Mouse (Mus musculus) neural tube, embryonic 14.5 days (tissue): ENCODE results near the gene Gsg1. TPM values are rescaled to one million over a fixed set of nuclear protein-coding genes. Genes with fewer than 3 reads are reported as not detected.

Experiments
- ATAC-seq: fragments of 200-750 bp; cut with Nextera tagmentation; 2 replicates; pipeline ENCODE4 v1.8.0; 2017; ENCODE audit warnings: low read depth, mild to moderate bottlenecking, moderate TSS enrichment, moderate library complexity
- H3K27ac ChIP-seq: fragments of 300-500 bp; sonication (generic); 2 replicates; pipeline ENCODE4 v1.5.1; 2014; ENCODE audit warnings: low read depth, mild to moderate bottlenecking, control low read depth, low read length, moderate library complexity, mixed read lengths
- H3K27me3 ChIP-seq: fragments of 300-500 bp; sonication (generic); 2 replicates; pipeline ENCODE4 v1.6.1; 2014; ENCODE audit warnings: low read length; ENCODE audit not compliant: control insufficient read depth, insufficient read depth
- H3K36me3 ChIP-seq: fragments of 300-500 bp; sonication (generic); 2 replicates; pipeline ENCODE4 v1.6.1; 2014; ENCODE audit warnings: low read length, mixed read lengths; ENCODE audit not compliant: control insufficient read depth, insufficient read depth
- H3K4me1 ChIP-seq: fragments of 300-500 bp; sonication (generic); 2 replicates; pipeline ENCODE4 v1.6.1; 2014; ENCODE audit warnings: low read length; ENCODE audit not compliant: control insufficient read depth, insufficient read depth
- H3K4me2 ChIP-seq: fragments of 300-500 bp; sonication (generic); 2 replicates; pipeline ENCODE4 v1.6.1; 2014; ENCODE audit warnings: mild to moderate bottlenecking, low read depth, low read length, control low read depth
- H3K4me3 ChIP-seq: fragments of 300-500 bp; sonication (generic); 2 replicates; pipeline ENCODE4 v1.5.1; 2014; ENCODE audit warnings: low read depth, low read length, control low read depth, mixed read lengths
- H3K9ac ChIP-seq: fragments of 300-500 bp; sonication (generic); replicated peaks from 2 replicates; pipeline ENCODE4 v1.6.1; 2014; ENCODE audit warnings: low read depth, mild to moderate bottlenecking, control low read depth, low read length, mixed read lengths
- H3K9me3 ChIP-seq: fragments of 300-500 bp; sonication (generic); 2 replicates; pipeline ENCODE4 v1.6.1; 2016; ENCODE audit warnings: low read length; ENCODE audit not compliant: control insufficient read depth
- WGBS: fragments of 180-500 bp; shearing (Covaris S2); extraction: QIAGEN DNeasy Blood & Tissue Kit; methylation state at CpG from one replicate; pipeline ENCODE4 v1.1.7; 2014; 5-methylcytosine and 5-hydroxymethylcytosine counted together
- polyA plus RNA-seq: library from polyadenylated mRNA; unstranded; fragments of >200 nt; fragmentation: Nextera tagmentation; extraction: Ambion mirVana; gene quantifications from 2 replicates; pipeline ENCODE4 v1.2.1, GENCODE M21; 2014

The Gsg1 gene
- polyA plus RNA-seq, 1 experiment from 2014 or later, result 0.27 TPM

DNA sequence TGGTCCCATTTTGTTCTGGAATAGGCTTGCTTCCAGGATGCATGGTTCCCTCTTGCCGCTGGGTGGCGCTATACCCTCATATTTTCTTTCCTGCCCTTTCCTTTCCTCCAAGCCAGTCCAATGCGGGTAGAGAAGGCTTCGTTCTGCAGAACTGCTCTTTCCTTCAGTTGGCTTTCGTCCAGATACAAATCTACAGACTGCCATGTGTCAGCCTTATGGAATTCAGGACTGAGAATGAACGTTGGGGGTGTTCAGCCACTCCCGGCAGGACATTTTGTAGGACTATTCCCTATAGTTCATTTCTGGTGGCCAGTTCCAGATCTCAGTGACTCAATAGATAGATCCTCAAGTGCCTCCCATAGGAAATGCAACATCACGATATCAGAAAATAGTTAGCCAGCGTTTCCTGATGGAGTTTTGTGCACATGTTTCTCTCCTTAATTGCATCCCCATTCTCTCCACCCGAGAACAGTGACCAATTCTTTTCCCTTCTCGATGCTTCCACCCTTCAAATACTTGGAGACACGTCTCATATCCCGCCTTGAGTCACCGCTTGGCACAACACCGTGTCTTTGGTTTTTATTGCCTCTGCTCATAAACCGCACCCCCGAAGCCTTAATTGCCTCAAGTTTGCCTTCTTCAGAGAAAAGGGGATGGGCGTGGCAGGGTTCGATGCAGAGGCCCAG, 4.2 kb downstream of the Gsg1 start:
- H3K27me3 ChIP-seq, result no peaks in the 10 kb centered on the region
- H3K4me1 ChIP-seq, result peaks cover 20% of the 10 kb centered on the region; the same call in 1 of the 2 replicates
- no peaks in the 10 kb centered on the region for H3K9me3 ChIP-seq
- no peak overlapping the region for H3K9ac ChIP-seq
- no peak overlapping the region for H3K27ac ChIP-seq
- peak; percentile 71; the same call in 1 of the 2 replicates for ATAC-seq
- peak overlapping the region; percentile 24; the same call in 1 of the 2 replicates for H3K4me2 ChIP-seq
- WGBS, result 12% methylated on average over 19 of the region's 19 CpGs
- no peaks in the 10 kb centered on the region for H3K36me3 ChIP-seq
- H3K4me3 ChIP-seq, result no peak overlapping the region

DNA sequence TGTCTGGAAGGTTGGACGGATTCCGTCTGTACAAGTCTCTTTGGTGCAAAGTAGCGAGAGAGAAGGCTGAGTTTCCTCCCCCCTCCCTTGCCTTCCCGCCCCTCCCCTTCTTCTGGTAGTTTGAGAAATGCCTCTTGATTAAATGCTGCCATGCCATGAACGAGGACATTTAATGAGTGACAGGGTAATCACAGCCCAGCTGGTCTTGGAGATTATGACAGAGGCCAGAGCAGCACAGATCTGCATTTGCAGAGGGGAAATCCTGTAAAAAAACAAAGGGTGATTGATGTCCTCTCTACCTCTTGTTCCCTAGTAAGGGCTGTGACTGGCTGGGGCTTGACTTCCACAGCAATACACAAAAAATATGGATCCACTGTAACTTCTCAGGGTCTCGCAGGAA, 6.3 kb downstream of the Gsg1 start:
- Histone ChIP-seq H3K4me1 (peaks cover 18% of the 10 kb centered on the region; the same call in 1 of the 2 replicates), H3K27me3 (no peaks in the 10 kb centered on the region), H3K4me3 (no peak overlapping the region), H3K36me3 (no peaks in the 10 kb centered on the region), H3K9ac (no peak overlapping the region), H3K27ac (no peak overlapping the region), H3K4me2 (no peak overlapping the region), H3K9me3 (no peaks in the 10 kb centered on the region)
- 71% methylated on average over 6 of the region's 6 CpGs for WGBS
- ATAC-seq, result no peak

DNA sequence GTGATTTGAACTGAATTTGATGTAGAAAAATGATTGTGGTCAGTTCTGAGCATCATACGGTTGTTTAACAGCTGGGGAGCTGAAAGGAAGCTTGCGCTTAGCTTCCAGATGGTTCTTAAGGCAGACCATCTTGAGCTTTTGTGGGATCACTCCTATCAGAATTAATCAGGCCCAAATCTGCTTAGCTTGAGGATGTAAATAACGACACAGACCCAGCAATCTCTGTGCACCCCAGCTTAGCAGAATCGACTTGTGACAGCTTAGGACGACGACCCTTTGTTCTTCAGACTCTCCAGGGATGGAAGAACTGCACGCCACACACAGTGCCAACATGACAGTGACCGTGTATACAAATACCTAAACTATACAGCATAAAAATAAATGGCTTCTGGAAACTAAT, 8.6 kb downstream of the Gsg1 start:
- no peak for ATAC-seq
- WGBS, result 67% methylated on average over 8 of the region's 8 CpGs

DNA sequence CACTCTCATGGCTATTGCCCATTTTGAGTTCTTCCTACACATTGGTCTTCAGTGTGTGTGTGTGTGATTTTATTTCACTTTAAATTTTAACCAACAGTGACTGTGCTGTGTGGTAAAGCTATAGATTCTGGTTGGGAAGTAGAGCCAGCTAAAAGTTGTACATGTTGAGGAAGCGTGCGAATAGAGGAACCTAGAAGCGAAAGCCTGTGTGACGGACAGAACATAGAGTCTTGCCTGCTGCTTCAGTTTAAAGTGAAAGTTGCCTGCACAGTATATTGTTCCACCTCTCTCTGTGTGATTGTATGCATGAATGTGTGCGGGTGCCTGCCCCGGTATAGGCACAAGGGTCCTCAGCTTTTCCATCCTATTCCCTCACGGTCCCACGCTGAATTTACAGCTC, 13.8 kb downstream of the Gsg1 start:
- Histone ChIP-seq H3K4me1 (no peaks in the 10 kb centered on the region), H3K36me3 (0 out of 2 replicates have a peak, but pooled peaks cover 8% of the 10 kb centered on the region), H3K4me2 (no peak overlapping the region), H3K4me3 (no peak overlapping the region), H3K27ac (no peak overlapping the region), H3K9ac (no peak overlapping the region), H3K27me3 (no peaks in the 10 kb centered on the region), H3K9me3 (no peaks in the 10 kb centered on the region)
- 94% methylated on average over 8 of the region's 8 CpGs for WGBS
- ATAC-seq, result no peak

More for the DNA sequence above, 8.6 kb downstream of the Gsg1 start:
- H3K9ac ChIP-seq, result no peak overlapping the region
- no peaks in the 10 kb centered on the region for H3K9me3 ChIP-seq
- no peak overlapping the region for H3K27ac ChIP-seq
- no peaks in the 10 kb centered on the region for H3K36me3 ChIP-seq
- H3K4me1 ChIP-seq, result 0 out of 2 replicates have a peak, but pooled peaks cover 2% of the 10 kb centered on the region
- no peak overlapping the region for H3K4me3 ChIP-seq
- no peak overlapping the region for H3K4me2 ChIP-seq
- H3K27me3 ChIP-seq, result no peaks in the 10 kb centered on the region

DNA sequence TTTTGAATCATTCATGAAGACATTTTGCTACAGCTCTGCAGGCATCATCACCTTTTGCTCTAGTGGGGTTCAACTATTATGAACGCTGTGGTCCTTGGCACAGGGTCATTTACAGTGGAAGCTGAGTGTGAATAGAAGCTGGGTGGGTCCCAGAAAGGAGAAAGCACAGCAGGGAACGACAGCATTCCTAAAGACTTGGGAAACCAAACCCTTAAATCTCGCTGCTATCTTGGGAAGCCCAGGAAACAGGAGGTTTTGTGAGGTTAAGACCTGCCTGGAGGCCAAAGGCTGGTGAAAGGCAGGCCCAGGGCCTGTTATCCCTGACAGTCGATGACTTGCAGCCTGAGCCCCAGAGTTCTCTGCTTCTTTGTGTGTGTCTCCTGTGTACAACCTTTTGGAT, 15.9 kb downstream of the Gsg1 start:
- ATAC-seq, result no peak
- WGBS, result 49% methylated on average over 4 of the region's 4 CpGs

DNA sequence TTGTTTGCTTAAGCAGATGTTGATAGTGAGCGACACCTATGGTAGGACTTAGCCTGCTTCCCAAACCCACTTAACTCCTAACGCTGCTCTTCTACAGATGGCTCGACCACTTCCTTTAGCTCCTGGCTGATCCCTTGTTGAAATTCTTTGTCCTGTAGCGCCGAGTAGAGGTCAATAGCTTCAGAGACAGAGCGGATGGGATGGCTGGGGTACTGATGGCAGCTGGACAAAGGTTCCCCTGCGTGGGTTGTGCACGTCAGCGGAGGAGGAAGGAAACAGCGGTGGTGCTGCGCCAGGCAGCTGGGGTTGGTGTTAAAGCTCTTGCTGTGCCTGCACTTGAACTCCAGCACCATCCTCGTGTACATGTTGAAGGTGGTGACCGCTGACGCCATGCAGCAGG, 16.8 kb downstream of the Gsg1 start:
- ATAC-seq, result no peak
- Histone ChIP-seq H3K9ac (no peak overlapping the region), H3K27ac (no peak overlapping the region), H3K4me1 (no peaks in the 10 kb centered on the region), H3K9me3 (no peaks in the 10 kb centered on the region), H3K4me2 (no peak overlapping the region), H3K4me3 (no peak overlapping the region), H3K36me3 (peaks cover 27% of the 10 kb centered on the region; the same call in 1 of the 2 replicates), H3K27me3 (no peaks in the 10 kb centered on the region)
- 84% methylated on average over 14 of the region's 14 CpGs for WGBS

More for the DNA sequence above, 15.9 kb downstream of the Gsg1 start:
- H3K4me1 ChIP-seq, result no peaks in the 10 kb centered on the region
- H3K27ac ChIP-seq, result no peak overlapping the region
- H3K9ac ChIP-seq, result no peak overlapping the region
- H3K27me3 ChIP-seq, result no peaks in the 10 kb centered on the region
- peaks cover 19% of the 10 kb centered on the region; the same call in 1 of the 2 replicates for H3K36me3 ChIP-seq
- no peak overlapping the region for H3K4me2 ChIP-seq
- no peak overlapping the region for H3K4me3 ChIP-seq
- no peaks in the 10 kb centered on the region for H3K9me3 ChIP-seq

DNA sequence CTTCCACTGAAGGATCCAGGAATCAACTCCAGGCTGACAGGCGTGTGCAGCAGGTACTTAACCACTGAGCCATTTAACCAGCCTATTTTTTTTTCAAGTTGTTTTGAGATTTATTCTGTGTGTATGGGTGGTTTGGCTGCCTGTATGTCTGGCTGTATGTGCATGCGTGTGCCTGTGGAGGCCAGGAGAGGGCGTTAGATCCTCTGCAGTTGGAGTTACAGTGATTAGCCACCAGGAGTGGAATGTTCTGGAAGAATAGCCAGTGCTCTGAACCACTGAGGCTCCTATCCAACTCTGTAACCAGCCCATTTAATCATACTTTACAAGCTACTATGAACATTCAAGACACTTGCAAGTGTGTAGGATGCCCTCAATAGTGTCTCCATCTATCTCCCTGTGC, 17.6 kb downstream of the Gsg1 start:
- Histone ChIP-seq H3K9ac (no peak overlapping the region), H3K4me2 (no peak overlapping the region), H3K4me1 (no peaks in the 10 kb centered on the region), H3K36me3 (peaks cover 34% of the 10 kb centered on the region), H3K27me3 (no peaks in the 10 kb centered on the region), H3K4me3 (no peak overlapping the region), H3K27ac (no peak overlapping the region), H3K9me3 (no peaks in the 10 kb centered on the region)
- WGBS, result 86% methylated on average over 3 of the region's 3 CpGs
- no peak for ATAC-seq

DNA sequence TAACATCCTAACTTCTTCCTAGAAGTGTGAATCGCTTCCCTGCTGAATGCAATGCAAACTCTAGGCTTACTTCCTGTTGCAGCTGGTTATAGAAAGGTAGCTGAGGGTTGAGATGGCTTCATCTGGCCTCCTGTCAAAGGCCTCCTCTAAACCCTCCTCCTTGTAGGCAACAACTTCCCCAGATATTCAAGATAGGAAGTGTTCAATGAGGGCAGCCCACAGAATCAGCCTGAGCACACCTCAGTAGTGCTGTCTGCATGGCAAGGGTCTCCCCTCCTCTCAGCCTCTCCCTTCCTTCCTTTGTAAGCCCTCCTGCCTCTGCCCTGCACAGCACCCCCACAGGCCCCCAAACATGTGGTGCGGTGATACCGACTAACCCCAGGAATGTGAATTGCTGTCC, 18.4 kb downstream of the Gsg1 start:
- Histone ChIP-seq H3K27ac (no peak overlapping the region), H3K36me3 (peaks cover 35% of the 10 kb centered on the region), H3K4me3 (no peak overlapping the region), H3K9me3 (no peaks in the 10 kb centered on the region), H3K9ac (no peak overlapping the region), H3K27me3 (no peaks in the 10 kb centered on the region), H3K4me1 (no peaks in the 10 kb centered on the region), H3K4me2 (no peak overlapping the region)
- 85% methylated on average over 3 of the region's 3 CpGs for WGBS
- no peak for ATAC-seq

DNA sequence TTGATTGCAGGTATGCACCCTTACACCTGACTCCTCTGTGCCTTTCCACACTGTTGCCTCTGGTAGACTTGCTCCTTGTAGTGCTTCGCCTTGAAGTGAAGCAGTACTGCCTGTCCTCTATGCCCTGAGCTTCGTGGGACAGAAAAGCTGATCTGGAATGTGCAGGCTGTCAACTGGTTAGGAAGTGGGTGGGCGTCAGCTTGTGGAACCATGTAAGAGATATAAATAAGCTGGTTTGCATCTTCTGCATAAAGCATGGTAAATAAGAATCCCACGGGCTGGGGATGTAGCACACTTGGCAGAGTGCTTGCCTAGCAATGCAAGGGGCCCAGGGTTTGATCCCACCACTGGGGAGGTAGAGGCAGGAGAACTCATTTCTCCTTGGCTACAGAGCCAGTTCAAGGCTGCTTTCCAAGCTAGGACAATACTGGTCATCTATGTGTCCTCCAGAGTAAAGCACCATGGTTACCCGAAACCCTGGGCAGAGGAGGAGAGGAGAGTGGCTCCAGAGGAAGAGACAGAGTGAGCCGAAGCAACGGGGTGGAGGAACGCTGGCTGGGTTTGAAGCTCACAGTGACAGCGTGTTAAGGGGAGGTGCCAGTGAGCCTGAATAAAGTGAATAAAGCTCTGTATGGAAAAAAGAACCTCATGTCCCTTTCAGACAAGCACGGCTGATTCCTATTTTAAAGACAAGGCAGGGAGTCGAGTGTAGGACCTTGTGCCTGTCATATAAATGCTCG, 21.5 kb downstream of the Gsg1 start:
- H3K9me3 ChIP-seq, result no peaks in the 10 kb centered on the region
- no peak overlapping the region for H3K9ac ChIP-seq
- H3K4me1 ChIP-seq, result no peaks in the 10 kb centered on the region
- no peak overlapping the region for H3K27ac ChIP-seq
- H3K27me3 ChIP-seq, result no peaks in the 10 kb centered on the region
- H3K4me3 ChIP-seq, result no peak overlapping the region
- no peak for ATAC-seq
- 57% methylated on average over 12 of the region's 12 CpGs for WGBS
- H3K36me3 ChIP-seq, result peaks cover 35% of the 10 kb centered on the region
- H3K4me2 ChIP-seq, result no peak overlapping the region
